Mouse (Mus musculus): ENCODE measurements around the gene Ptpru. TPM values are rescaled to one million over a fixed set of nuclear protein-coding genes. Genes with fewer than 3 reads are reported as not detected.
A peak's percentile ranks its signal among the peaks of the same experiment; 100 is the strongest.

Gene Ptpru
- polyA plus RNA-seq, 1 experiment from 2014 or later: 14.1 TPM

DNA sequence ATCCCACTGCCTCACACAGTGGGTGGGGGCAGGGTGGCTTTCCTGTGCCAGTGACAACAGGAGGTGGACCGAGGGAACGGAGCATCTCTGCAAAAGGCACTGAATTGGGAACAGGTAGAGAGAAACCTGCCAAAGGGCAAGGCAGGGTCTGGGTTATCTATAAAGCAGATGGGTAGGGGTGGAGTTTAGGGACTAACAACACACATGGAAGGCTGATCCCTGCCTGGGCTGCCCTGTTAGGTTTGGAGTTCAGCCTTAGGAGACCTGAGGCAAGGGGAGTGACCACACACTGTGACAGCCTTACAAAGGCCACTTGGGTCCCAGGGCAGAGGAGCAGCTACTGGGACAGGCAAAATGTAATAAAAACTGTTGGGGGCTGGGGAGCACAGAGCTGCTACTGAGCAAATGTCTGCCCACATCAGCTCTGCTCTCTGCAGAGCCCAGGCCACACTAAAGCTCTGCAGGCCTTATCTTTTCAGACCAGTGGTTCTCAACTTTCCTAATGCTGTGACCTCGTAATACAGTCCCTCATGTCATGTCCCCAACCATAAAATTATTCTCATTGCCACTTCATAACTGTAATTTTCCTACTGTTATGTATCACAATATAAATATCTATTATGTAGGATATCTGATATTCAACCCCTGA lies 5.2 kb downstream of the Ptpru start:
- WGBS: 73% methylated on average over 3 of the region's 3 CpGs
- Histone ChIP-seq H3K4me3 (no peak overlapping the region), H3K4me1 (peaks cover 33% of the 10 kb centered on the region), H3K36me3 (no peaks in the 10 kb centered on the region), H3K9ac (no peak overlapping the region), H3K27me3 (peaks cover 19% of the 10 kb centered on the region), H3K9me3 (no peaks in the 10 kb centered on the region), H3K4me2 (no peak overlapping the region), H3K27ac (no peak overlapping the region)
- no peak for ATAC-seq (ENCODE audit: insufficient number of reproducible peaks, low FRiP score, low TSS enrichment, low read depth)

DNA sequence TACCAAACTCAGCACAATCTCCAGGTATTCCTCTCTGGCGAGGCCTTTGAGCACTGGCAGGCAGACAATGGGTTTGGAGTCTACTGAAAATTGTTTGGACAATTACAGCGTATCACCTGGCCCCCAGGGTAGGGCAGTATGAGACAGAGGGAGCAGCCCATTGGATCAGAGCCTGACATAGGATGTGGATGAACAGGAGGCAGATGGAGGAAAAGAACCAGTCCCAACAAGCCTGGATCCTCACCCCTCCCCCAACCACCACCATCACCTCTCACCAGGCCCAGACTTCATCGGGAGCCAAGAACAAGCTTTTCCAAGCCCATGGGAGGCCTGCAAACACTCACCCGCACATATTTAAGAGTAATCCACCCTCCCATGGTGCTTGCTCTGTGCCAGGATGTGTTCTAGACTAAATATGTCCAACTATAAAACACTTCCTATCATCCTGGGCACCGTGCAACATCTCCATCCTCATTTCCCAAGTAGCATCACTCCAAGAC lies 6.5 kb downstream of the Ptpru start:
- no peak for ATAC-seq (ENCODE audit: insufficient number of reproducible peaks, low FRiP score, low TSS enrichment, low read depth)
- Histone ChIP-seq H3K36me3 (no peaks in the 10 kb centered on the region), H3K9ac (no peak overlapping the region), H3K4me1 (peaks cover 28% of the 10 kb centered on the region), H3K27me3 (peaks cover 12% of the 10 kb centered on the region), H3K4me3 (no peak overlapping the region), H3K27ac (no peak overlapping the region), H3K9me3 (no peaks in the 10 kb centered on the region), H3K4me2 (no peak overlapping the region)
- WGBS: 50% methylated on average over 5 of the region's 5 CpGs

DNA sequence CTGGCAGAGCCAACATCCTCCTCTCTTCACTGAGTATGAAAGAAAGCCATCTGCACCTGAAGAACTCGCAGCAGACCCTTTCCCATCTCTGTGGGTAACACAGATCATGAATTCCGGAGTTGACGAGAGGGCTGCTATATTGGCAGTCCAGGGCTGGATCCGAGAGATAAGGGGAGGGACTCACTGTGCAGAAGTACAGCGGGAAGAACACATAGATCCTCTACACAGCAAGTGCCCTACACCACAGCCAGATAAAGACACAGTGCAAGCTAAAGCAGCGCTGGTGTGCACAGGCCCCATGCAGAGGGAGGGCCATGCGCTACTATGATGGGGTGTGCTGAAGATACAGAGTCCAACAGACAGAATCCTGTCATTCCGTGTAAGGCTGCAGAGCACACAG lies 9.0 kb downstream of the Ptpru start:
- no peak overlapping the region for H3K4me3 ChIP-seq
- H3K4me2 ChIP-seq: no peak overlapping the region
- no peaks in the 10 kb centered on the region for H3K27me3 ChIP-seq
- no peak overlapping the region for H3K9ac ChIP-seq
- ATAC-seq (ENCODE audit: insufficient number of reproducible peaks, low FRiP score, low TSS enrichment, low read depth): no peak
- no peak overlapping the region for H3K27ac ChIP-seq
- WGBS: 77% methylated on average over 8 of the region's 8 CpGs
- peaks cover 16% of the 10 kb centered on the region for H3K4me1 ChIP-seq
- no peaks in the 10 kb centered on the region for H3K36me3 ChIP-seq
- no peaks in the 10 kb centered on the region for H3K9me3 ChIP-seq

DNA sequence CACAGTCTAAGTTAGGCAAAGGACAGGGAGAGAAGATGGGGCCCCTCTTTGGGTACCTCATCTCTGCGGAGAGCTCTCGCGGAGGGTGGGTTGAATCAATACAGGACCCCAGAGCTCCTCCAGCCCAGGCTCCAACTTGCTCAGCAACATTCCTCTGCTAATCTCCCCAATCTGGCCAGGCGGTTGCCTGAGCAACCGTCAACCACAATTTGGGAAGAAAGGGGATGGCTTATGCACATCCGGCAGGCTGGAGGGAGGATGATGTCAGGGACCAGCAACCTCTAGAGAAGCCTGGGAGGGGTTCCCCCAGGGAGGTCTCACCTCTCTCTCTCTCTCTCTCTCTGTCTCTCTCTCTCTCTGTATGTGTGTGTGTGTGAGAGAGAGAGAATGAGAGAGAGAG lies 11.2 kb downstream of the Ptpru start:
- 0 out of 2 replicates have a peak overlapping the region, but pooled peaks have one; percentile 14 for H3K9ac ChIP-seq
- H3K27ac ChIP-seq: peak overlapping the region; percentile 30; the same call in 1 of the 2 replicates
- no peaks in the 10 kb centered on the region for H3K27me3 ChIP-seq
- no peaks in the 10 kb centered on the region for H3K36me3 ChIP-seq
- WGBS: 9% methylated on average over 6 of the region's 6 CpGs
- no peaks in the 10 kb centered on the region for H3K9me3 ChIP-seq
- peak; percentile 41; the same call in 1 of the 2 replicates for ATAC-seq (ENCODE audit: insufficient number of reproducible peaks, low FRiP score, low TSS enrichment, low read depth)
- no peak overlapping the region for H3K4me3 ChIP-seq
- H3K4me2 ChIP-seq: no peak overlapping the region
- H3K4me1 ChIP-seq: peaks cover 11% of the 10 kb centered on the region

DNA sequence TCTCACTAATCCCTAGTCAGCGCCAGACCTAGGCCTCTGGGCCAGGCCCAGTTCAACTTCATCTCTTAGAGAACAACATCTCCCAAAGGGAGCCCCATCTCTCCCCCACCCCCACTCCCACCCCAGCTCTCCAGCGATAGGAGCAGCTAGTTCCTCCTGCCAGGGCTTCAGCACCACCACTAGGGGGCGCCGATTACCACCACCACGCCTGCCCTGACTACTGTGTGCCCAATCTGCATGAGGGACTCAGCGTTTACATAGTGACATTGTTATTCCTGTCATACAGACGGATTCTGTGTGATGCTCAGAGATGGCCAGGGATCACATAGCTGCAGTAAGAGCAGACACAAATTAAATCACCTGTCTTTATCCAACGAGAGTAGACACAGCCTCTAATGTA lies 12.3 kb downstream of the Ptpru start:
- Histone ChIP-seq H3K9ac (no peak overlapping the region), H3K27me3 (no peaks in the 10 kb centered on the region), H3K27ac (no peak overlapping the region), H3K4me2 (no peak overlapping the region), H3K4me3 (no peak overlapping the region), H3K36me3 (no peaks in the 10 kb centered on the region), H3K4me1 (peaks cover 17% of the 10 kb centered on the region), H3K9me3 (no peaks in the 10 kb centered on the region)
- 44% methylated on average over 8 of the region's 8 CpGs for WGBS
- no peak for ATAC-seq (ENCODE audit: insufficient number of reproducible peaks, low FRiP score, low TSS enrichment, low read depth)

DNA sequence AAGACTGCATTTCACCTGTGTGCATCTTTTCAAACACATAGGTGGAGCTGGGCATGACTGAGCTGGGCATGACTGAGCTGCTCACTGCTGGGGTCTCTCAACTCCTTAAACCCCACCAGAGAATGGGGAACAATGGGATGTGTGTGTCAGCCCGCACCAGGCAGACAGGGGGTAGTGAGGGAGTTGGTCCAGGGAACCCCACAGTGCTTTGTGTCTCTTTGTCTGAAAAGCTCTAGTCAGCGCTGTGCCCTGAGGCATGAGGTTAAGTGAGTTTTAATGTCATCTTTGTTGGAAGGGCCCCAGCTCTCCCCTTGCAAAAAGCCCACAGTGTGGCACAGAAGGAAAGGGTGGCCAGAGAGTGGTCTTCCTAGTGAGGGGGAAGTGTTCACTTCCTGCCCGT lies 13.1 kb downstream of the Ptpru start:
- no peak overlapping the region for H3K4me2 ChIP-seq
- no peak overlapping the region for H3K4me3 ChIP-seq
- no peak for ATAC-seq (ENCODE audit: insufficient number of reproducible peaks, low FRiP score, low TSS enrichment, low read depth)
- WGBS: 58% methylated on average over 3 of the region's 3 CpGs
- H3K4me1 ChIP-seq: peaks cover 17% of the 10 kb centered on the region
- no peak overlapping the region for H3K9ac ChIP-seq
- no peak overlapping the region for H3K27ac ChIP-seq
- no peaks in the 10 kb centered on the region for H3K36me3 ChIP-seq
- H3K9me3 ChIP-seq: no peaks in the 10 kb centered on the region
- H3K27me3 ChIP-seq: no peaks in the 10 kb centered on the region

DNA sequence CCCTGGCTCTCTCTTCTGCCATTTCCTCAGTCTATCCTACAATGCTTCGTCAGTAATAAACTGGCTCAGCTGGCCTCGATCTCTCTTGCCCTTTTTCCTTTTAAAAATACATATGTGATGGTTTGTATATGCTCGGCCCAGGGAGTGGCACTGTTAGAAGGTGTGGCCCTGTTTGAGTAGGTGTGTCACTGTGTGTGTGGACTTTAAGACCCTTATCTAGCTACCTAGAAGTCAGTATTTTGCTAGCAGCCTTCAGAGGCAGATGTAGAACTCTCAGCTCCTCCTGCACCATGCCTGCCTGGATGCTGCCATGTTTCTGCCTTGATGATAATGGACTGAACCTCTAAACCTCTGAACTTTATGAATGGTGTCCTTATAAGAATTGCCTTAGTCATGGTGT lies 15.5 kb downstream of the Ptpru start:
- 77% methylated on average over 3 of the region's 3 CpGs for WGBS
- ATAC-seq (ENCODE audit: insufficient number of reproducible peaks, low FRiP score, low TSS enrichment, low read depth): no peak

DNA sequence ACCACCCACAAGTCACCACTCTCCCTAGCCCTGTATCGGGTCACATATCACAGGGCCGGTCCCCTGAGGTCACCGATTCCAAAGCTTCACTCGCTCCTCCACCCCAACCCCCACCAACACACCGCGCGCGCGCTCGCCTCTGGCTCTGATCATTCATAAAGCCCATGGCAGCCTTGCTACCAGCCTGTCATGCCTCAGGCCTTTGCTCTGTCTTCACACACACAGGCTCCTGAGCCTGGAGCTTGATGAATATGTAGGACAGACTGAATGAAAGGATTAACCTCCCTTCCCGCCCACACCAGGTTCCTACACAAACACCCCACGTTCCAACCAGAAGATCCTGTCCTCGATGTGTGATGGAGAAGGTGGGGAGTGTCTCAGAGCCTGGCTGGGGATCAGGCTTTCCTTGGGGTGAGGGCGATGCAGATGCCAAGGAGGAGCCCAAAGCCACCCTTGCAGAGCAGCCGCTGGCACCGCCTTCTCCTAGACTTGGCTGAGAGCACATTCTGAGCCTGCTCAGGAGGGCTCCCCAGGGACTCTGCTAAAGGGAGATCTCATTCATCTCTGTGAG lies 16.8 kb downstream of the Ptpru start:
- no peaks in the 10 kb centered on the region for H3K36me3 ChIP-seq
- no peak overlapping the region for H3K4me2 ChIP-seq
- H3K27me3 ChIP-seq: no peaks in the 10 kb centered on the region
- ATAC-seq (ENCODE audit: insufficient number of reproducible peaks, low FRiP score, low TSS enrichment, low read depth): no peak
- no peak overlapping the region for H3K27ac ChIP-seq
- H3K4me3 ChIP-seq: no peak overlapping the region
- no peaks in the 10 kb centered on the region for H3K9me3 ChIP-seq
- peaks cover 10% of the 10 kb centered on the region; the same call in 1 of the 2 replicates for H3K4me1 ChIP-seq
- WGBS: 52% methylated on average over 16 of the region's 16 CpGs
- H3K9ac ChIP-seq: no peak overlapping the region

More for the DNA sequence above, 15.5 kb downstream of the Ptpru start:
- Histone ChIP-seq H3K27ac (no peak overlapping the region), H3K9ac (no peak overlapping the region), H3K9me3 (no peaks in the 10 kb centered on the region), H3K4me3 (no peak overlapping the region), H3K4me2 (no peak overlapping the region), H3K27me3 (no peaks in the 10 kb centered on the region), H3K36me3 (no peaks in the 10 kb centered on the region), H3K4me1 (peaks cover 21% of the 10 kb centered on the region)

DNA sequence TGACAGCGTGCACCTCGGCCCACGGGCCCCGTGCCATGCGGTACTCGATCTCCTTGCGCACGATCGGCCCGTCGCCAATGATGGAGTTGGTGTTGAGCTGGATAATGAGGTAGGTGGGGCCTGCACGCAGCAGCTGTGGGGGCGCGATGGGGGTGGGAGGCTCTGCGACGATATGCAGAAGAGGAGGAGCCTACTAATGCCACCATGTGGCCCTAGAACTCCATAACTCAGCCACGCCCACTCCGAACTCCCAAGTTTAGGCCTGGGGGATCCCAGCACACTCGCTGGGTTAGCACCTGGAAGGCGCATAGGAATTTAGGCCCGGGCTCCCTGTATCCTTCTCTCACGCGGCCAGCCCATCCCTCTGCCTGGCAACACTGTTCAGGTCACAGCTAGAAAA lies 19.2 kb downstream of the Ptpru start:
- Histone ChIP-seq H3K9me3 (no peaks in the 10 kb centered on the region), H3K27ac (no peak overlapping the region), H3K36me3 (no peaks in the 10 kb centered on the region), H3K4me1 (peaks cover 10% of the 10 kb centered on the region; the same call in 1 of the 2 replicates), H3K9ac (no peak overlapping the region), H3K27me3 (no peaks in the 10 kb centered on the region), H3K4me2 (no peak overlapping the region), H3K4me3 (no peak overlapping the region)
- WGBS: 53% methylated on average over 23 of the region's 23 CpGs
- ATAC-seq (ENCODE audit: insufficient number of reproducible peaks, low FRiP score, low TSS enrichment, low read depth): no peak

DNA sequence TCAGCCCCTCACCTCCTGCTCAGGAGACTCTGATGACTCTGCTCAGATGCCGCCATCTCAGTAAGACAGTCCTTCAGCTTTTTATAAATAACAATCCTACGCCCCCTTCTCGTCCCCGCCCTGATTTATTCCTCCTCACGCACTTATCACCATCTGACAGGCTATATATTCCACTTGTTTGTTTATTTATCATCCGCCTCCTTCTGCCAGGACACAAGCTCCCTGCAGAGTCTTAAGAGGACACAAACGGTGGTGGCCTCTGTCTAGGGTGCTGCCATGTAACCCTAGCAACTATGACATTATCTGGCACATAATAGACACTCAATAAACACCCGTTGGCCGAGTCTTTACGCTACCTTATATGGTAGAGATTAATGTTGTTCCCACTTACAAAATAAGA lies 22.3 kb downstream of the Ptpru start:
- no peak for ATAC-seq (ENCODE audit: insufficient number of reproducible peaks, low FRiP score, low TSS enrichment, low read depth)
- WGBS: 75% methylated on average over 10 of the region's 10 CpGs

DNA sequence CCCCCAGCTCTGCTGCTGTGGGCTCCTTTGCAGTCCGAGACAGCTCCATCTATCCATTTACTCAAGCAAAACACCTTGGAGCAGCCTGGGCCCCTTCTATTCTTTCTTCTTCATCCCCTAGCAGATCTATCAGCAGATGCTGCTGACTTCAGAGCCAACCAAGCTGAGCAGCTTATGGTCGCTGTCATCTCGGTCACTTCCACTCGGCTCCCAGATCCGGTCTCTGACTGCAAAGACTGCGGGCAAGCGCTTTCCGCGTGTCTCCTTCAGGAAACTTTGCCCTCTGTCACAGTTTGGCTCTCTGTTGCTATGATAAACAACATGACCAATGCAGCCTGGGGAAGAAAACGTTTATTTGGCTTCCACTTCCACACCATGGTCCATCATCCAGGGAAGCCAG lies 23.2 kb downstream of the Ptpru start:
- H3K4me1 ChIP-seq: peaks cover 3% of the 10 kb centered on the region; the same call in 1 of the 2 replicates
- H3K9ac ChIP-seq: no peak overlapping the region
- H3K4me2 ChIP-seq: no peak overlapping the region
- WGBS: 86% methylated on average over 10 of the region's 10 CpGs
- no peak overlapping the region for H3K4me3 ChIP-seq
- H3K9me3 ChIP-seq: no peaks in the 10 kb centered on the region
- no peak overlapping the region for H3K27ac ChIP-seq
- no peaks in the 10 kb centered on the region for H3K36me3 ChIP-seq
- no peak for ATAC-seq (ENCODE audit: insufficient number of reproducible peaks, low FRiP score, low TSS enrichment, low read depth)
- H3K27me3 ChIP-seq: no peaks in the 10 kb centered on the region

More for the DNA sequence above, 22.3 kb downstream of the Ptpru start:
- Histone ChIP-seq H3K36me3 (no peaks in the 10 kb centered on the region), H3K27me3 (no peaks in the 10 kb centered on the region), H3K4me2 (no peak overlapping the region), H3K9me3 (no peaks in the 10 kb centered on the region), H3K4me3 (no peak overlapping the region), H3K4me1 (peaks cover 3% of the 10 kb centered on the region; the same call in 1 of the 2 replicates), H3K9ac (no peak overlapping the region), H3K27ac (no peak overlapping the region)

DNA sequence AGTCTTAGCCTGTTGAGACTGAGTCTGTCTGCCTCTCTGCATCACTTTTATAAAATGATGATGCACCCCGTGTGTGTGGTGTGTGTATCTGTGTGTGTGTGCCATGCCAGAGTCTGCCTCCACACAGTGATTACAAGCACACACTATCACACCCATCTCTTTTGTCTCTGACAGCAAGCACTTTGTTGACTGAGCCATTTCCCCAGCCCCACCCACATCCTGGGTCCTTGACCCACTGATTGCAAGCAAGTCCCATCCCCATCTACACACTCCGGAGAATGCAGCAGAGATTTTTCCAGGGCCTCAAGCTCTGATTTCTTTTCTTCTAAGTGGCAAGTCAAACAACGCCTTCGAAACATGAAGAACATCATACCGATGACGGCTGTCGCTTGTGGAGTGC lies 24.3 kb downstream of the Ptpru start:
- H3K27ac ChIP-seq: no peak overlapping the region
- 90% methylated on average over 7 of the region's 7 CpGs for WGBS
- no peak overlapping the region for H3K4me3 ChIP-seq
- 0 out of 2 replicates have a peak, but pooled peaks cover under 1% of the 10 kb centered on the region for H3K4me1 ChIP-seq
- no peak for ATAC-seq (ENCODE audit: insufficient number of reproducible peaks, low FRiP score, low TSS enrichment, low read depth)
- H3K9me3 ChIP-seq: no peaks in the 10 kb centered on the region
- H3K4me2 ChIP-seq: no peak overlapping the region
- H3K9ac ChIP-seq: no peak overlapping the region
- H3K36me3 ChIP-seq: no peaks in the 10 kb centered on the region
- H3K27me3 ChIP-seq: no peaks in the 10 kb centered on the region

Data from limb, embryonic 15.5 days (tissue).